ENCODE assay signal across 8 mouse cellular contexts in genomic region chr7:73608804-73609275, GRCm38 (mm10).
DNase-seq lines count a peak whose midpoint lies in the region; ATAC-seq lines count a peak whose summit lies in the region.

No protein-coding gene starts in this region.

- H3K9me3 ChIP-seq in kidney, embryonic 16.5 days (ENCODE audit: low read length): no peaks in the 10 kb centered on the region
- no peaks in the 10 kb centered on the region for H3K9me3 ChIP-seq in midbrain, embryonic 12.5 days

- no peak for DNase-seq in kidney, adult 9 months
- peak; percentile 47 for DNase-seq in brain, adult 2 months (ENCODE audit: low read depth, low spot score)
- peak; percentile 72 for DNase-seq in gonadal fat pad, adult 2 months (ENCODE audit: low read depth)
- no peak for DNase-seq in frontal cortex, adult 2 months (ENCODE audit: extremely low spot score in 1 of 2, low spot score in 1 of 2)
- DNase-seq in cerebellum, postnatal 14 days: no peak
- no peak for DNase-seq in kidney, adult 8-10 months

- no peaks in the 10 kb centered on the region for H3K36me3 ChIP-seq in kidney, embryonic 16.5 days (ENCODE audit: insufficient read depth, low read length)
- no peaks in the 10 kb centered on the region for H3K36me3 ChIP-seq in midbrain, embryonic 12.5 days

- H3K9ac ChIP-seq in kidney, embryonic 16.5 days (replicated peaks; ENCODE audit: low read length): peak overlapping the region; percentile 51
- H3K9ac ChIP-seq in midbrain, embryonic 12.5 days (replicated peaks): no peak overlapping the region

- H3K4me3 ChIP-seq in kidney, embryonic 16.5 days (ENCODE audit: low read length): no peak overlapping the region
- no peak overlapping the region for H3K4me3 ChIP-seq in midbrain, embryonic 12.5 days

- peak overlapping the region; percentile 98; the same call in 1 of the 2 replicates for H3K27ac ChIP-seq in kidney, embryonic 16.5 days (ENCODE audit: low read length)
- 0 out of 2 replicates have a peak overlapping the region, but pooled peaks have one; percentile 11 for H3K27ac ChIP-seq in midbrain, embryonic 12.5 days (replicated peaks)

- peak overlapping the region; percentile 65; the same call in 1 of the 2 replicates for H3K4me2 ChIP-seq in kidney, embryonic 16.5 days (replicated peaks; ENCODE audit: low read depth, low read length)
- peak overlapping the region; percentile 56; the same call in 1 of the 2 replicates for H3K4me2 ChIP-seq in midbrain, embryonic 12.5 days (replicated peaks)

- WGBS in kidney, embryonic 16.5 days: 26% methylated on average over 5 of the region's 5 CpGs
- whole genome bisulfite sequencing in midbrain, embryonic 12.5 days: 40% methylated on average over 5 of the region's 5 CpGs

- H3K27me3 ChIP-seq in kidney, embryonic 16.5 days (ENCODE audit: insufficient read depth, low read length): no peaks in the 10 kb centered on the region
- no peaks in the 10 kb centered on the region for H3K27me3 ChIP-seq in midbrain, embryonic 12.5 days

- H3K4me1 ChIP-seq in kidney, embryonic 16.5 days (ENCODE audit: insufficient read depth, low read length): peaks cover 20% of the 10 kb centered on the region; the same call in 1 of the 2 replicates
- peaks cover 14% of the 10 kb centered on the region for H3K4me1 ChIP-seq in midbrain, embryonic 12.5 days

- no peak for ATAC-seq in kidney, embryonic 16.5 days (ENCODE audit: low FRiP score, low TSS enrichment)
- no peak for ATAC-seq in midbrain, embryonic 12.5 days (ENCODE audit: low FRiP score, low read depth)

Comparison
In these comparisons a context has a peak if more than half of its experiments do, and no peak if none do; other contexts are left out.
1. DNase-seq: peak in brain, adult 2 months (single experiment) and gonadal fat pad, adult 2 months (single experiment); none in kidney, adult 9 months (single experiment), frontal cortex, adult 2 months (0 of 2), cerebellum, postnatal 14 days (0 of 2) and kidney, adult 8-10 months (0 of 2).